Mouse (Mus musculus): ENCODE measurements around the gene Psmb2.

GRCm38 (mm10) chr4:126734700-126735381, 57.4 kb downstream of the Psmb2 start:
- TF ChIP-seq POLR2A (IDR thresholded peaks at IDR 0.05; ENCODE audit: control insufficient read depth, extremely low read depth, insufficient read depth, low read length, poor library complexity) (no peak), CTCF (IDR thresholded peaks at IDR 0.05; ENCODE audit: borderline replicate concordance, control insufficient read depth, extremely low read depth, insufficient read depth, low read length, poor library complexity) (no peak)

All from thymus, adult 2 months (tissue).